Mouse (Mus musculus): ENCODE measurements around the gene Gm13694.

Gm13694 gene

DNA sequence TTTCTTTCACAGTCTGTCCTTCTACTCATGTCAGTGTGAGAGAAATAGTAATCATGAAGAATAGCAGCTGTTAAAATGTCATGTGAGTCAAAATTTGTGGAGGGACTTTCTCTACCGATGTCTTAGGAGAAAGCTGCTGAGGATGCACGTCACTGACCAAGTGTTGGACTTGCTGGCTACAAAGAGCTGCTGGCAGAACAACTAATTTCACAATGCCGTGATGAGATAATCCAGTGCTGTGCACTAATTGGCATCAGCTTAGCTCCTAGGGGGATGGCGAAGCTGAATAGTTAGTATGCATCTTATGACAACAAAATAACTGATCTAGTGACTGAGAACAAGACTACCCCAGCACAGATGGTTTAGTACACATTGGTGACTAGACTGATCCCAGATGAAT, 46.5 kb downstream of the Gm13694 start:
- DNase-seq (ENCODE audit: low read depth, low spot score): no peak
